Mouse (Mus musculus): ENCODE results near the gene Akr1c19.
"Not testable (repeated sequence)": the region's sequence is repeated elsewhere in the genome, so short reads cannot be mapped to it uniquely, and the experiment has no call there.

The Akr1c19 gene

GRCm38 (mm10) chr13:4228441-4228840 is at the start of gene Akr1c19:
TSS of gene Akr1c19 (plus strand) at chr13:4228700.
- no peak for DNase-seq (ENCODE audit: low spot score in 2 of 2)

- not testable (repeated sequence) for DNase-seq (ENCODE audit: low spot score in 2 of 2)
Observed at GRCm38 (mm10) chr13:4181321-4181720, 47.2 kb upstream of the Akr1c19 start.

DNA sequence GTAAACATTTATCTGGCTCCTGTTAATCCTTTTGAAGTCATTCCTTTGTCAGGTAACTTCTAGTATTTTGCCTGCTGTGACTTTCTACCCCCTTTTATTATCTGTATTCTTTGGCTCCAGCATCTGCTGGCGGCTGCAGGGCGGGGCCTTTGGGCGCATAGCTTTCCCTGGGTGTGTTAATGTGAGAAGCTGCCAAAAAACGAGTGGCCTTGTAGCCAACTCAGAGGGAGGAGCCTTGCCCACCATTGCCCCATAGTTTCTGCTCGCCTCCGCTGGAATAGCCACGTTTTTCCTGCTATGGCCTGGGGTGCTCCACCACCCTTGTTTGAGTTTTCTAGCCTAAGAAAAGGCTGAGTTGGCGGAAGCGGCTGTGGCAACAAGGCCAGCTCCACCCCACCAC is 45.4 kb upstream of the Akr1c19 start:
- DNase-seq (ENCODE audit: low spot score in 2 of 2) = no peak

DNA sequence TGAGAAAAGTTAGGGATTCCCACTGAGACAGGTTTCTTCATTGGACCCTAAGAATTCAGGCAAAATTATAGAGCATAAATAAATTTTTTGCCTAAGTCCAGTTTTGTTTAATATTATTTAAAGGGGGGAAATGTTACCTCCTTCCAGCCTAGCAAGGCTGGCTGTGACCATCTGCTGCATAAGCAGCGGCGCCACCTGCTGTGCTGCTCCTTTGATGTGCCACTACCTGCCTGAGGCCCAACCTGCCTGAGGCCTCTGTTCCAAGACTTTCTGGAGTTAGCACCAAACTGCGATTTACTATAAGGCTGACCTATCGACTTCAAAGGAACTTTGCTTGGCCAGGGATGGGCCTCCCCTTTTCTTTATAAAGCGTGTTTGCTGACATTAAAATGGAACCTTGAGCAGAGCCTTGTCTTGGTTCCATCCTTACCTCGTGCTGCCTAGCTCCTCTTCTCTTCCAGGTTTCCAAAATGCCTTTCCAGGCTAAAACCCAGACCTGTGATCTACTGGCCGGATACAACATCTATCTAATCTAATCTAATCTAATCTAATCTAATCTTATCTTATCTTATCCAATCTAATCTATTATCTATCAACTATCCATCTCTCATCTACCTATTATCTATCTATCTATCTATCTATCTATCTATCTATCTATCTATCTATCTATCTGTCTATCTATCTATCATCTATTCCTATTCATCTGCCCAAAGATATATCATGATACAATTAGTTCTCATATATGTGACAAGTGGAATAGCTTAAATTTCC is 41.7 kb upstream of the Akr1c19 start:
- DNase-seq (ENCODE audit: low spot score in 2 of 2) = not testable (repeated sequence)

DNA sequence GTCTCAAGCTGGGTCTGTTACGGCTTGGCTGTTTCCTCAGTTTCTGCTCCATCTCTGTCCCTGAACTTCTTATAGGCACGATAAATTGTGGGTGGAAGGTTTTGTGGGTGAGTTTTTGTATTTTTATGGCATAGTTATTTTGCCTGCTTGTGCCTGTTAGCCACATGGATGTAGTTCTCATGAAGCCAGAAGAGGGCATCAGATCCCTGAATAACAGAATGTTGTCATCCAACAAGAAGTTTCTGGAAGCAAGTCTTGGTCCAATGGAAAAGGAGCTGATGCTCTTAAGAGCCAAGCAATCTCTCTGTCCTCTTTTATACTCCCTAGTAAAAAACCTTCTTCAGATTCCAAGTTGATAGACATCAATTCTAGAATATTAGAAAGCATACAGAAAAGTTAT is 40.3 kb upstream of the Akr1c19 start:
- DNase-seq (ENCODE audit: low spot score in 2 of 2) = no peak

GRCm38 (mm10) chr13:4190904-4191303 is 37.6 kb upstream of the Akr1c19 start, which contains the start of gene Akr1c13:
TSS of gene Akr1c13 (plus strand) at chr13:4191150.
- no peak for DNase-seq (ENCODE audit: low spot score in 2 of 2)

DNA sequence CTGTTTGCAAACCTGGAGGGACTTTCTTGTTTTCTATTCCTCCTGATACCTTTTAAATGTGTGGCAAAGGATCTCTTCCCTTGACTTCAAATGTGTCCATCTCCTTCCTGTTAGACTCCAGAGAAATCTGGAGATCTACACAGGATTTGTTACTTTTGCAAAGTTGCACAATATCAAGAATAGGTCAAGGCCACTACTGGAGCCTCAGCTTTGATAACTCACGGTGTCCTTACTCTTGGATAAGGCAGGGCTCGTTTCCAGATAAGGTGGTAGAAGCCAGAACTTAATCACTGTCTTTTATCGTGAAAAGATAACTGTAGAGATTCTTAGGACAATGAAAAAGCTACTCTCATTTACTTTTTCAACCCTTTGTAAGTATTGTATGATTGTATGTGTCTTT is 36.0 kb upstream of the Akr1c19 start:
- DNase-seq (ENCODE audit: low spot score in 2 of 2) = no peak

DNA sequence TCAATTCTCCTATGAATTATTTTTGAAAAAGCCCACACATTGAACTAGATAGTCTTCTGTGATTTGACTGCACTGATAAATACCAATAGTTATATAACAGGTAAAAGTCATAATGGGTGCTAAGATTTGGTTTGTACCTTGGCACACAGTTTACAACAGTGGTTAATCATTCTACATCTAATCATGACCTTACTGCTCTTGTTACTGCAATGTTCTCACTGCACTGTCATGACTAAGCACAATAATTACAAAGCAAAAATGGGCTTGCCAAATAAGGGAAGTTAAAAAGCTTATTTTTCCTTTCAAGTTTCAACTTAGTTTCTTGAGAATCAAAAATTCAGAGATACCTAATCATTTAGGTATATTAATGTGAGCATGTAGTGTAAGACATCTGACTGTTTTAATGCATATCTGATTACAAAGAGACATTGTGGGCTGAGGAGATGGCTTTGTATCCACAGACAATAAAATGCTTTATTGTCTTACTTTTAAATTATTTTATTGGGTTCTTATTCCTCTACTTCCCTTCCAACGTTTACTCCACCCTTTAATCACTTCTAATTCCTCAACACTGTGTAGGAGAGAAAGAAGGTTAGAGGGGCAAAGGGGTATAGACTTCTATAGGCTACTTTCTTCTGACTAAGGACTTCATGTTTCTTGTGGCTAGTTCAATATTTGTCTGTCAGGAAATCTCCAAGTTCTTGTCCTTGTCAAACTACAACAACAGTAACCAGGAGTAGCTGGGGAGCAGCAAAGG is 22.2 kb upstream of the Akr1c19 start:
- no peak for DNase-seq (ENCODE audit: low spot score in 2 of 2)

DNA sequence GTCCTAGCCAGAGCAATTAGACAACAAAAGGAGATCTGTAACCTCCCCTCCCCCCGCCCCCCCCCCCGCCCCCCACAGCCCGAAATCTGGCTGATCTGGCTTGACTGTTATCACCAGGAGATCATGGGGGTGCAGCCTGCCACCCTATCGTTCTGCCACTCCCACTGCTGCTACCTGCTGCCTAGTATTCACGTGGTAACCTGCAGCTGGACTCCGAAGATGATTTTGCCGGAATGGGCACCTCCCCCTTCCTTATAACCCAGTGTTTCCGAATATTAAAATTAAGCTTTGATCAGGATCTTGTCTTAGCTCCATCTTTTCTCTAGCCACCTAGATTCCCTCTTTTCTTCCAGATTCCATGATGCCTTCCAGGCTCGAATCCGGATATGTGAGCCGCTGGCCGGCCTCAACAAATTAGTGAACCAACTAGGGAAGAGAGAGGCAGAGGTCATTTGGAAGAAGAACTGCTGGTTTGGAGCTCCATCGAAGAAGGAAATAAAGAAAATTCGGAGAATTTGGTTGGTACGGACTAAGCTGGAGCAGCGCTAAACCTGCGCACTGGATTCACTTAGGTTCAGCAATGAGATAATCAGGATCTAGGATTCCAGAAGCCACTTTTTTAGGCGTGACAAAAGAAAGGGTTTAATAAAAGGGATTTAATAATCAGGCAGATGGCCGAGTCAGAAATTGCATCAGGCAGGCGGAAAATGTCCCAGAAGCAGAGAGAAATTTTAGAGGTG is 16.8 kb upstream of the Akr1c19 start:
- no peak for DNase-seq (ENCODE audit: low spot score in 2 of 2)

DNA sequence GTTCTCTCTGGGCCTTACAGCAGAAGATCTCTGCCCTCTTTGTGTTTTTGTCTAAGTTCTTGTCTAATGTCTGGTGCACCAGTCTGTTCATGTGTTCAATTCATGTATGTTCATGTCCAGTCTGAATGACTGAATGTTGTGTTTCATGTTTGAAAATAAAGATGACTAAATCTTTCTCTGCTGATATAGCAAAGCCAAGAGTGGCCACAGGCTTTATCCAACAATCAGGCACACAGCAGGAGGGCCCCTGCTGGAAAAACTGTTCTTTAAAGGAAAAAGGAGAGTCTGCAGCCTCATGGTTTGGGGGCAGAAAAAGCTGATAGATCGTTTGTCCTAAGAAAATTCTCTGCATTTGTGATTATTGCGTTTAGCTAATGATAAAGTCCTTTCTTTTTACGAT is 16.2 kb upstream of the Akr1c19 start:
- DNase-seq (ENCODE audit: low spot score in 2 of 2) = no peak

GRCm38 (mm10) chr13:4215496-4215895 is 13.0 kb upstream of the Akr1c19 start:
- DNase-seq (ENCODE audit: low spot score in 2 of 2) = not testable (repeated sequence)

DNA sequence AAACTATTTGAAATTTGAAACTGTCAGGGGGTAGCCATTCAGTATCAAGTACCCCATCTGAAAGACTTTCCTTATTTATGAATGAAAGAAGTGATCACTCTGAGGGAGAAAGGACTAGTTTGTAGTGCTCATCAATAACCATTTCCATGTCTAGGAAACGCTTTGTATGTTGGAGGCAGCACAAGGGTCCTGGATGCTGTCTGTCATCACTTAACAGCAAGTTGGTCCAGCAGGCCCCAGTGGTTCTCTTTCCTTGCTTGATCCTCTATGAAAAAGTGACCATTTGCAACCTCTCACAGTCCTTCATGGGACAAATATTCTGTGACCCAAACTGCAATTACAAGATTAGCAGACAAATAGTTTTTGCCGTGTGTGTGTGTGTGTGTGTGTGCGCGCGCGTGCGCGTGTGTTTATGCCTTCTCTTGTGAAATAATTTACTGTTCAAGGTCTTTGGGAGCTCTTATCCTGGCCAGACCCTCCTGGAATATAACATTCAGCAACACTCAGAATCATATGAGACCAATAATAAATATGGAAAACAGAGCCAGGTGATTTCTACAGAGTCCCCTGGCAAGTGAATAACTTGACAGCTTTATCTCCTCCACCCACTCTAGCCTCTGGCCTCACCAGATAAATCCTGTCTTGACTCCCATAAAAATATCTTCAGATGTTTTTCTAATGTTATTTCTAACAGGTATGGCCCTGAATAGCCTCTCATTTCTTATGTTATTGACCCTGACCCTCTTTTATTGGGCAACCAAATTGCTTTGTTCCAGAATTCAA is 2.5 kb downstream of the Akr1c19 start:
- no peak for DNase-seq (ENCODE audit: low spot score in 2 of 2)

- DNase-seq (ENCODE audit: low spot score in 2 of 2) = no peak
Observed at GRCm38 (mm10) chr13:4233135-4233534, 4.6 kb downstream of the Akr1c19 start.

DNA sequence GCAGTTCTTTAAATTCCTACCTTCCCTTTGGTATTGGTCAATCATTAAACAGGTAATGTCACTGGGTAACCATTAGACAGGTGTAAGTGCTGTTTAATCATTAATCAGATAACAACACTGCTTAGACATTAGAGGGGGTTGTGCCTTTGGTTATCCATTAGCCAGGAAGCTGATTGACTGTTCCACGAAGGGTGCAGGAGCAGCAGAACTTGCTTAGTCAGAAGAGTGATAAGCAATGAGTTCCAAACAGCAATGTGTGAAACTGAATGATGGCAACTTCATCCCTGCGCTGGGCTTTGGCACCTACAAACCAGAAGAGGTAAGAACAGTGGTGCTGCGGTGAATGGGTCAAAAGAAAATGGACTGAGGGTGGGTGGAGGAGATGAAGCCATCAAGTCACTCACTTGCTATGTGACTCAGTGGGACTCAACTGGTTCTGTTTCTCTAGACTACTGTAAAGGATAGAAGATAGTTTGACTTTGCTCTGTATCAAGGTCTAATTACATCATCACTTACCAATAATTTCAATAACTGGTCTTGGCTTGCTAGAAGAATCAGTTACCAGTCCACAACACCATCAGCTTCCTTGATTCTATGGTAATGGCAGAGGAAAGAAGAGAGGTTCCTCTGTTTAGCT is 5.2 kb downstream of the Akr1c19 start:
- no peak for DNase-seq (ENCODE audit: low spot score in 2 of 2)

- DNase-seq (ENCODE audit: low spot score in 2 of 2) = peak; percentile 14 to 22
Observed at GRCm38 (mm10) chr13:4244861-4245559, 16.5 kb downstream of the Akr1c19 start.

GRCm38 (mm10) chr13:4249347-4249746 is 20.8 kb downstream of the Akr1c19 start:
- DNase-seq (ENCODE audit: low spot score in 2 of 2) = no peak

DNA sequence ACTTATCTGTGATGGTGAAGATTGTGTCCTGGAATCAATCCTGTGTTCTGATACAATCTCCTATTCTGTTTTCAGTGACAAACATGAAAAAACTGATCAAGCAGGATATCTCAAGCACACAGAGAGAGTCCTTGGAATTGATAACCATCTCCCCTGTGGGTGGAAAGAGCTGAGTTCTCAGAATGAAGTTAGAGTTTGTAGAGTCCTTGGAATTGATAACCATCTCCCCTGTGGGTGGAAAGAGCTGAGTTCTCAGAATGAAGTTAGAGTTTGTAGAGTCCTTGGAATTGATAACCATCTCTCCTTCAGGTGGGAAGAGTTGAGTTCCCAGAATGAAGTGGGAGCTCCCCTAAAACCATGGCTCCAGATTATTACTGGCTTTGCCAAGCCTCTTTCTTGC is 28.4 kb downstream of the Akr1c19 start:
- not testable (repeated sequence) for DNase-seq (ENCODE audit: low spot score in 2 of 2)

- DNase-seq (ENCODE audit: low spot score in 2 of 2) = no peak
Observed at GRCm38 (mm10) chr13:4257349-4257748, 28.8 kb downstream of the Akr1c19 start.

DNA sequence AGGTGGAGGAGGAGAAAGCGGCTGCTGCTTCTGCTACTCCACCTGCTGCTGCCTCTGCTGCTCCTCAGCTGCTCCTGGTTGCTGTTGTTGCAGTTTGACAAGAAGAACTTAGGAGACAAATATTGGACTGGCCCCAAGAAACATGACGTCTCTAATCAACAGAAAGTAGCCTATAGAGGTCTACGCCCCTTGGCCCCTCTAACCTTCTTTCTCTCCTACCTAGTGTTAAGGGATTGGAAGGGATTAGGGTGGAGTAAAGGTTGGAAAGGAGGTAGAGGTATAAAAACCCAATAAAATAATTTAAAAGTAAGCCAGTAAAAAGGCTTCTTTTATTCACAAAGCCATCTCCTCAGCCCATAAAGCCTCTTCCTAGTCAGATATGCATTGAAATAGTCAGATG is 36.1 kb downstream of the Akr1c19 start:
- DNase-seq (ENCODE audit: low spot score in 2 of 2) = no peak

DNA sequence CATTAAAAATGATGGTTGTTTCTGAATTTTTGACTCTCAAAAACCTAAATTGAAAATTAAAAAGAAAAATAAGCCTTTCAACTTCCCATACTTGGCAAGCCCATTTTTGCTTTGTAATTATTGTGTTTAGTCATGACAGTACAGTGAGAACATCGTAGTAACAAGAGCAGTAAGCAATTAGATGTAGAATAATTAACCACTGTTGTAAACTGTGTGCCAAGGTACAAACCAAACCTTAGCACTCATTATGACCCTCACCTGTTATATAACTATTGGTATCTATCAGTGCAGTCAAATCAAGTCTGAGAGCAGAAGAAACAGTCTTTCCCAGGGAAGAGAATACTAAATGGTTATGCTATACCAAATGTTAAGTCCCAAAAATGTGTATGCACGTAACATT is 36.5 kb downstream of the Akr1c19 start:
- no peak for DNase-seq (ENCODE audit: low spot score in 2 of 2)
